Mouse (Mus musculus): ENCODE results near the gene Larp7. TPM values are rescaled to one million over a fixed set of nuclear protein-coding genes. Genes with fewer than 3 reads are reported as not detected.
A peak's percentile ranks its signal among the peaks of the same experiment; 100 is the strongest.

Gene Larp7
- 41.4 and 42.7 TPM in 2 replicates for polyA plus RNA-seq (2016; fragmentation: Nextera tagmentation; extraction: Ambion mirVana)

DNA sequence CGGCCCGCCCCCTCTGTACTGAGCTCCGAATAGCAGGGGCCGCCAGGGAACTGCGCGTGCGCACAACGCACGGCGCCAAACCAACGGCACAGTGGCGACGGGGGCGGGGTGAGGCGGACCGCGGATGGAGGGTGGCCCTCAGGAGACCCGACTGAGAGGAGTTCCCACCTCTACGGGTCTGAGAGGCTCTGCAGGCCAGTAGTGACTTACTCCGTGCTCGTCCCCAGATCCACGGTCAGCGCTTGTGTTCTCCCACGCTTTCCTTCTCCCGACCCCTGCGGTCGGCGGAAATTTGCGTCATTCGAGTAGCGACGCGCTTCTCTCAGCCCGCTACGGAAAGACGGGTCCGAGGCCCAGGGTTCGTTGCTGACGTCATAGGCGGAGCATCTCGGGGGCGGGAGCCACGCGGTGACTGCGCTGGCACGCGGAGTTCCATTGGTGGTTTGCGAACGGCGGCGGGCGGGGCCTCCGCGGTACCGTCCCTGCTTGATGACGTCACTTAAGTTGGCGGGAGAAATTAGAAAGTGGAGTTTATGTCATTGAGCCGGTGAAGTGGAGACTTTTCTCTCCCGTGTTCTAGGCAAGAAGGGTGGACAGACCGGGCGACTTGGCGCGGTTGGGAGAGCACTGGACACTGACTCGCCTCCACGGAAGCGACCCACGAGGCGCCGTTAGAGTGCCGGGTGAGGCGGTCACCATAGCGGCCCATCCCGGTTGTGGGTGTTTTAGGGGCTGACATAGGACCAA, at the start of gene Larp7, which contains the start of gene Zgrf1:
Gene Larp7 (minus strand): TSS at position 377 of the 747 bp plus-strand sequence.
Gene Zgrf1 (plus strand): TSS at position 517 of the 747 bp plus-strand sequence.
- under 1% methylated on average over 71 of the region's 73 CpGs for WGBS (ENCODE audit: insufficient replicate concordance)

DNA sequence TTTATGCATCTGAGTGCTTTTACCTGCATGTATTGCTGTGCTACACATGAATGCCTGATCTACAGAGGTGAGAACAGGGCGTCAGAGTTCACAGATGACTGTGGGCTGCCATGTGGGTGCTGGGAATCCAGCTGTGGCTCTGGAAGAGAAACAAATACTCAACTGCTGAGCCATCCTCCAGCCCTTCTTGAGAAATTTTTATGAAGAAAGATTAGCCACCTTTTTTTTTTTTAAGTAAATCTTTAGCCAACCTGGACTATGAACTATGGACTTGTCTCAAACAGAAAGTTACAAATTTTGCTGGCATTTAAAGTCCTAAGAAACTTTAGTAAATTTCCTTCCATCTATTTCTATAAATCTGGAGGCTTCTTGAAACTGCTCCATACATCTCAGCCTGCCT, 44.0 kb upstream of the Larp7 start:
- no peaks in the 10 kb centered on the region for H3K9me3 ChIP-seq (replicated peaks)
- H3K9ac ChIP-seq: no peak overlapping the region
- H3K4me3 ChIP-seq: no peak overlapping the region
- no peak overlapping the region for H3K27ac ChIP-seq
- H3K27me3 ChIP-seq (replicated peaks): no peaks in the 10 kb centered on the region
- WGBS (ENCODE audit: insufficient replicate concordance): 62% methylated on average over 1 of the region's 1 CpGs
- ATAC-seq: no peak
- peaks cover 87% of the 10 kb centered on the region for H3K36me3 ChIP-seq
- no peak overlapping the region for H3K4me2 ChIP-seq
- no peaks in the 10 kb centered on the region for H3K4me1 ChIP-seq

More for the DNA sequence above, at the start of gene Larp7, which contains the start of gene Zgrf1:
- Histone ChIP-seq H3K27ac (peak within 1 kb of the TSS; percentile 86), H3K9ac (peak within 1 kb of the TSS; percentile 81), H3K9me3 (replicated peaks) (no peaks in the 10 kb centered on the region), H3K27me3 (replicated peaks) (no peaks in the 10 kb centered on the region), H3K4me2 (peak within 1 kb of the TSS; percentile 79), H3K36me3 (peaks cover 30% of the 10 kb centered on the region), H3K4me1 (peaks cover 32% of the 10 kb centered on the region), H3K4me3 (peak within 1 kb of the TSS; percentile 87)
- ATAC-seq: peak; percentile 96

DNA sequence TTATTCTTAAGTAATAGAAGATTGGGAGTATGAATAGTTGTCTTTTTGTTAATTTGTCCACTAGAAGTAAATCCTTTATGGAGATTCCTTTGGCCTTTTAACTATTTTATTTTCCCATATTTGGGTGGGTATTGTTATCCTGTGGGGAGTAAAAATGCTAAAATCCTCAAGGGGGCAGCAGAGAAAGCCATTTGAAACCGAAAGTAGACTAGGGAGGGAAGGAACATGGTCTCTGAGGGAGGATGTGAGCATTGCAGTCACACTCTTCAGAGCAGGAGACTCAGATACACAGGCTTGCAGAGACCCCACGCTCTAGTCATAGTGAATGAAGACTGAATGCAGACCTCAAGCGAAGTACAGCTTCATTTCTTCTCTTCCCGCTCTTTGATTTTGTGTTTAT, 19.4 kb upstream of the Larp7 start:
- H3K4me1 ChIP-seq: no peaks in the 10 kb centered on the region
- H3K36me3 ChIP-seq: peaks cover 86% of the 10 kb centered on the region
- no peak overlapping the region for H3K4me3 ChIP-seq
- H3K27ac ChIP-seq: no peak overlapping the region
- peak; percentile 57; the same call in 1 of the 2 replicates for ATAC-seq
- no peak overlapping the region for H3K9ac ChIP-seq
- H3K9me3 ChIP-seq (replicated peaks): no peaks in the 10 kb centered on the region
- H3K27me3 ChIP-seq (replicated peaks): no peaks in the 10 kb centered on the region
- H3K4me2 ChIP-seq: 0 out of 2 replicates have a peak overlapping the region, but pooled peaks have one; percentile 10
- 57% methylated on average over 4 of the region's 4 CpGs for WGBS (ENCODE audit: insufficient replicate concordance)

DNA sequence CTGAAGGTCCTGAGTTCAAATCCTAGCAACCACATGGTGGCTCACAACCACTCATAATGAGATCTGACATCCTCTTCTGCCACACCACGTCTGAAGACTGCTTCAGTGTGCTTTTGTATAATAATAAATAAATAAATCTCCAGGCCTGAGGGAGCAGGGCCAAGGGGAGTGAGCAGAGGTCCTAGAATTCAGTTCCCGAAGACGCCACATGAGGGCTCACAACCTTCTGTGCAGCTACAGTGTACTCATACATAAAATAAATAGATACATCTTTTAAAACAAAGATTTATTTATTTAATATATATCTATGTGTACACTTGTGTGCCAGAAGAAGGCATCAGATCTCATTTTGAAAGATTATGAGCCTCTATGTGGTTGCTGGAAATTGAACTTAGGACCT, 12.0 kb upstream of the Larp7 start:
- 75% methylated on average over 3 of the region's 3 CpGs for WGBS (ENCODE audit: insufficient replicate concordance)
- Histone ChIP-seq H3K27me3 (replicated peaks) (no peaks in the 10 kb centered on the region), H3K27ac (no peak overlapping the region), H3K4me3 (no peak overlapping the region), H3K36me3 (peaks cover 86% of the 10 kb centered on the region), H3K9ac (no peak overlapping the region), H3K9me3 (replicated peaks) (no peaks in the 10 kb centered on the region), H3K4me2 (no peak overlapping the region), H3K4me1 (peaks cover 7% of the 10 kb centered on the region)
- ATAC-seq: 0 out of 2 replicates have a peak, but pooled peaks have one; percentile 44

DNA sequence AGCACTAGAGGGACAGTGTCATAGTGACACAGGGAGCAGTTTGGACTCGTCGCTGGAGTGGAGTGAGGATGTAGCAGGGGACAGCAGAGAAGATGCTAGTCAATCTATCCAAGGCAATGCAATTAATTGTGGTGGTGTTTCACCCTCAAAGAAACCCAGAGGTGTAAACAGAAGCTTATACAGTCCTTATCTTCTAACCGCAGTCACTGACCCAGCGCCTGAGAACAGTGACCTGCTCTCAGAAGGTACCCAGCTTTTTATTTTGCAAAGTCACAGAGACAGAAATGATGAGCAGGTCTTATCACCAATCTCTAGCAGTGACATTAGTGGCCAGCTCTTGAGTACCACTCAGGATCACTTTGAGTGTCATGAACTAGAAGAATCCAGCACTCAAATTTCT, 9.8 kb upstream of the Larp7 start:
- peaks cover 7% of the 10 kb centered on the region for H3K4me1 ChIP-seq
- no peak overlapping the region for H3K9ac ChIP-seq
- 56% methylated on average over 4 of the region's 4 CpGs for WGBS (ENCODE audit: insufficient replicate concordance)
- peaks cover 83% of the 10 kb centered on the region for H3K36me3 ChIP-seq
- H3K4me2 ChIP-seq: no peak overlapping the region
- no peak overlapping the region for H3K4me3 ChIP-seq
- no peaks in the 10 kb centered on the region for H3K27me3 ChIP-seq (replicated peaks)
- no peak for ATAC-seq
- H3K9me3 ChIP-seq (replicated peaks): no peaks in the 10 kb centered on the region
- no peak overlapping the region for H3K27ac ChIP-seq

DNA sequence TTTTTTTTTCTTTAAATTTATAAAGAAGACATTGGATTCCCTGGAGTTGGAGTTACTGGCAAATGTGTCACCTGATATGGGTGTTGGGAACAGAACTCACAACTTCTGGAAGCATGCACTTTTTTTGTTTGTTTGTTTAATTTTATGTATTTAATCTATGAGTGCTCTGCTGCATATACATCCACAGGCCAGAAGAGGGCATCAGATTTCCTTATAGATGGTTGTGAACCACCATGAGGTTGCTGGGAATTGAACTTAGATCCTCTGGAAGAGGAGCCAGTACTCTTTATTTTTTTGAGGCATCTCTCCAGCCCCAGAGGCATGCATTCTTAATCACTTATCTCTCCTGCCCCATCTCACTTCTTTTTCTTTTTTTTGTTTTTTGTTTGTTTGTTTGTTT, 5.1 kb upstream of the Larp7 start:
- Histone ChIP-seq H3K4me2 (no peak overlapping the region), H3K4me1 (peaks cover 22% of the 10 kb centered on the region), H3K4me3 (no peak overlapping the region), H3K9ac (no peak overlapping the region), H3K36me3 (peaks cover 71% of the 10 kb centered on the region), H3K27ac (no peak overlapping the region), H3K9me3 (replicated peaks) (no peaks in the 10 kb centered on the region), H3K27me3 (replicated peaks) (no peaks in the 10 kb centered on the region)
- ATAC-seq: no peak

DNA sequence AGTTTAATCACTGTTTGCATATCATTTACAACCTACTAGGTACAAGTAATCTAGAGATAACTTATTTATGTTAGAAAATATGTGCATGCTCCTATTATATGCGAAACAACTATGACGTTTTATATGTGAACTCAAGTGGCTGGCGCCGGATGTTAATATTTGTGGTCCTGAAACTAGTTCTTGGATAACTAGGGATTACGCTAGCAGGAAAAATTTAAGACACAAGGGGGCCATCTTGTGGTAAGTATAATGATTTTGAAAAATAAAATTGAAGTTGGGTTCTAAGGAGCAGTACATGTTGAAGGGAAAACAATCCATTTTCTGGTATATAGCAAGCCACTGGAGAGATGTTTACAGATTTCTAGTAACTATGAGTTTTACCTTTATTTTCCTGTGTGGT, 1.6 kb upstream of the Larp7 start:
- H3K4me2 ChIP-seq: peak overlapping the region; percentile 79
- no peak for ATAC-seq
- no peaks in the 10 kb centered on the region for H3K27me3 ChIP-seq (replicated peaks)
- H3K4me3 ChIP-seq: peak overlapping the region; percentile 87
- peak overlapping the region; percentile 81 for H3K9ac ChIP-seq
- no peaks in the 10 kb centered on the region for H3K9me3 ChIP-seq (replicated peaks)
- H3K36me3 ChIP-seq: peaks cover 42% of the 10 kb centered on the region
- peaks cover 24% of the 10 kb centered on the region for H3K4me1 ChIP-seq
- WGBS (ENCODE audit: insufficient replicate concordance): 67% methylated on average over 5 of the region's 5 CpGs
- no peak overlapping the region for H3K27ac ChIP-seq

DNA sequence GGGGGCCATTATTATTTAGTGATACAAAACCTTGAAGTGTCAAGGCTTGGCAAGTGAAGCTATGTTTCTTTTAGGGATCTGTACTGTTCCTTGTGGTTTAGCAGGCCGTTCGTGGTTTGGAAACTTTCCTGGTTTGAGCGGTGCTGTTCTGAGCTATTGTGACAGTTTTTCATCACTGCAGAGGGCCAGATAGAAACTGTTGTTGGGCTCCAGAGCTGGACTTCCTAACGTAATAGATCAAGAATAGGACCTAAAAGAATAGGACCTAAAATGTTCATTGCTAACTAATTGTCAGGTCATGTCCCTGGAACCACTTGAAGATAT, 533 bp upstream of the Larp7 start:
- Histone ChIP-seq H3K9me3 (replicated peaks) (no peaks in the 10 kb centered on the region), H3K4me2 (peak overlapping the region; percentile 79), H3K9ac (peak overlapping the region; percentile 81), H3K4me1 (peaks cover 28% of the 10 kb centered on the region), H3K36me3 (peaks cover 34% of the 10 kb centered on the region), H3K27ac (peak overlapping the region; percentile 70), H3K27me3 (replicated peaks) (no peaks in the 10 kb centered on the region), H3K4me3 (peak overlapping the region; percentile 87)
- 0% methylated on average over 4 of the region's 4 CpGs for WGBS (ENCODE audit: insufficient replicate concordance)
- ATAC-seq: 0 out of 2 replicates have a peak, but pooled peaks have one; percentile 0

DNA sequence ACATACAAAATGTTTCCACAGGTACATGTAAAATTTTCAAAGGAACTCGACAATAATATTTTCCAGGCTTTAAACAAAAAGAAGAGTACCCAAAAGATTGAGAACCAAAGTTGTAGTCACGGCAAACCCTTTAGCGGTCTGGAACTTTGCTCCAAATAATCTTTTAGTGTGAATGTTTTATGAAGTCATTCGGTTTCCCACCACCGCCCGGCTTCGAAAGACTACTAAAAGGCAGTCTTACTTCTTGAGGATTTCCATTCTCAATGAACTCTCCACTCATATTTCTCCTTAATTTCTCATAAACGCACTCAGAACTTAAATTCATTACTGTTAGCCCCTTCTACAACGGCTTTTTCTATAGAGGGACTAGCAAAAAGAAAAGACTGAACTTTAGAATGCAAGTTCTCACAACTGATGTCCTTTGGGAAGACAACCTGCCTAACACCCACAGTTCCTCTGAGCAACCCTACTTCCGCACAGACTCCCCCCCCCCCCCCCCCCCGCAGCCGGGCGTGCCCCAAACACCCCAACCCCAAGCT, 646 bp downstream of the Larp7 start:
- Histone ChIP-seq H3K27me3 (replicated peaks) (no peaks in the 10 kb centered on the region), H3K9me3 (replicated peaks) (no peaks in the 10 kb centered on the region), H3K4me3 (peak overlapping the region; percentile 87), H3K4me1 (peaks cover 33% of the 10 kb centered on the region), H3K4me2 (peak overlapping the region; percentile 79), H3K27ac (peak overlapping the region; percentile 86), H3K9ac (peak overlapping the region; percentile 81), H3K36me3 (peaks cover 23% of the 10 kb centered on the region)
- WGBS (ENCODE audit: insufficient replicate concordance): 6% methylated on average over 9 of the region's 13 CpGs
- no peak for ATAC-seq

DNA sequence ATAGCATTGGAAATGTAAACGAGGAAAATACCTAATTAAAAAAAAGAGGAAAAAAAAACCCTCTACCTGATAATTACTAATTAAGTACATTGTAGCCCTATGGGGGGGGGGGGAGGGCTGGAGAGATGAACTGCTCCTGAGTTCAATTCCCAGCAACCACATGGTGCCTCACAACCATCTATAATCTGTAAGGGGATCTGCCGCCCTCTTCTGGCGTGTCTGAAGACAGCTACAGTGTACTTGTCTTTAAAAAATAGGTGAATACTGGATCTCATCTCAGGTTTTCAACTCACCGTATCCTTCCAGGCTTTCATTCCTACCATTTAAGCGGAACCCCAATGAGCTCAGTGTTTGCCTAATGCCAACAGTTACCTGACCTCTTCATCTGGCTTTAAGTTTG, 5.3 kb downstream of the Larp7 start:
- WGBS (ENCODE audit: insufficient replicate concordance): 43% methylated on average over 5 of the region's 5 CpGs
- no peaks in the 10 kb centered on the region for H3K27me3 ChIP-seq (replicated peaks)
- H3K4me1 ChIP-seq: peaks cover 18% of the 10 kb centered on the region
- no peak overlapping the region for H3K4me3 ChIP-seq
- peaks cover 44% of the 10 kb centered on the region for H3K36me3 ChIP-seq
- H3K9me3 ChIP-seq (replicated peaks): no peaks in the 10 kb centered on the region
- ATAC-seq: no peak
- H3K4me2 ChIP-seq: no peak overlapping the region
- no peak overlapping the region for H3K27ac ChIP-seq
- no peak overlapping the region for H3K9ac ChIP-seq

DNA sequence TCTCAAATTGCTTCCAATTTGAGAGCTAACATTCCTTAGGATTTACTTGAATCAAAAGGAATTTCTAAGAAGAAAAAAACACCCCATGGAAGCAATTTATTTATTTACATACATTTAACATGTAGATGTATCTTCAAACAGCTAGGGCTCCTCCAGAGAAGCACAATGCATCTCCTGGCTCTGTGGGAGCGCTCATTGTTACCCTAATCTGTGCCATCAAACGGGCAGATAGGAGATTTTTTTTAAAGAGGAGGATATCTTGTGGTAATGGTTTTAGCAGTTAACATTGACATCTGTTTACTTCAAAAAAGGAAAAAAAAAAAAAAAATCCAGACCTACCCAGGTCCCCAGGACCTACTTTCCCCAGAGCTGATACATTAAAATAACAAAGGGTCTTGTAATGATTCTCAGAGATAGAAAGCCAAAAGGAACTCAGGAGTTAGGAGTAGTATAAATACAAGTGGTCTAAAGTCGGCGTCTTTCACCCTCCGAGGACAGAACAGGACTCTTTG, 8.5 kb downstream of the Larp7 start:
- Histone ChIP-seq H3K9ac (no peak overlapping the region), H3K4me1 (0 out of 2 replicates have a peak, but pooled peaks cover 9% of the 10 kb centered on the region), H3K36me3 (peaks cover 69% of the 10 kb centered on the region), H3K27me3 (replicated peaks) (no peaks in the 10 kb centered on the region), H3K9me3 (replicated peaks) (no peaks in the 10 kb centered on the region), H3K4me3 (no peak overlapping the region), H3K27ac (no peak overlapping the region), H3K4me2 (no peak overlapping the region)
- no peak for ATAC-seq
- 67% methylated on average over 5 of the region's 5 CpGs for WGBS (ENCODE audit: insufficient replicate concordance)

DNA sequence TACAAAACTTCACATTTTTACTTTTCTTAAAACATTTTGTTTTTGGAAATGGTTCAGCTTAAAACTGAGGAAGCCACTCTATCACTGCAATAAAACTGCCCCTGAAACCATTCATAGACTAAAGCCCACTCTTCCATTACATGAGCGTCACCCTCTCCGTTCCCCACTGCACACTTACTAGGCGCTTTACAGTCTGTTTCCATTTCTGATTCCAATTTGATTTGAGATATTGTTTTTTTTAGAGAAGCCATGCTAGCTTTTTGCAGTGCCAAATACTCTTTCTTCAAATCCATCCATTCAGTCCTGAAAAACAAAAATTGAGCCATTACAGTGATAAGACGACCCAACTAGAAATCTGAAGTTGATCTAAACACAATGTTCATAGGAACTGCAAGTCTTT, 9.2 kb downstream of the Larp7 start:
- H3K27me3 ChIP-seq (replicated peaks): no peaks in the 10 kb centered on the region
- whole genome bisulfite sequencing (ENCODE audit: insufficient replicate concordance): 78% methylated on average over 4 of the region's 4 CpGs
- peaks cover 74% of the 10 kb centered on the region for H3K36me3 ChIP-seq
- ATAC-seq: no peak
- no peak overlapping the region for H3K4me3 ChIP-seq
- 0 out of 2 replicates have a peak, but pooled peaks cover 9% of the 10 kb centered on the region for H3K4me1 ChIP-seq
- no peak overlapping the region for H3K27ac ChIP-seq
- H3K9ac ChIP-seq: no peak overlapping the region
- no peaks in the 10 kb centered on the region for H3K9me3 ChIP-seq (replicated peaks)
- H3K4me2 ChIP-seq: no peak overlapping the region

Measured in liver, embryonic 12.5 days (tissue).